Mouse (Mus musculus) brain, embryonic 14.5 days (tissue): ENCODE measurements around the gene Plekhg2.

ENCODE experiments used
- CTCF ChIP-seq: fragments of 200-500 bp; IDR thresholded peaks from 2 replicates; pipeline ENCODE4 v1.5.1; 2012; ENCODE audit warnings: inconsistent platforms, mild to moderate bottlenecking, moderate library complexity, borderline replicate concordance; ENCODE audit not compliant: insufficient read depth, insufficient read length; ENCODE audit errors: extremely low read depth
- POLR2A ChIP-seq: fragments of 200-500 bp; IDR thresholded peaks from 2 replicates; pipeline ENCODE4 v1.6.1; 2012; ENCODE audit warnings: mild to moderate bottlenecking, inconsistent platforms, borderline replicate concordance; ENCODE audit not compliant: poor library complexity, insufficient read depth, insufficient read length, severe bottlenecking; ENCODE audit errors: extremely low read depth

DNA sequence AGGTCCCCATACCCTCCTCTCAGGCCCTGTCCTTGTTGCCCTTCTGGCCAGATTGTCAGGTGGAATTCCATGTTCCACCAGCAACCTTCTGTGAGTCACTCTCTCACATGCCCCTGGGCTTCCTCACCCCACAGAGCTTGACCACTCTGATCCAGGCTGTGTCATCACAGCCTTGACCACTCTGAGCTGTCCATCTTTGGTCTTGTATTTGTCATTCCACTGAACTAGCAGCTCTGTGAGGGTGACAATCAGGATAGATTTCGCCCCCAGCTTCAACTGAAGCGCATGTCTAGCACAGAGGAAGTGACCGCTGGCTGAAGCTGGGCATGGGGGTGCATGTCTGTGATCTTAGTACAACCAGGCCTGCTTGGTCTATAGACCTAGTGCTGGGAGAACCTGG lies 17.9 kb upstream of the Plekhg2 start:
- TF ChIP-seq CTCF, result no peak
- no peak for TF ChIP-seq POLR2A
